Mouse (Mus musculus): ENCODE measurements around the gene Pptc7.

Pptc7 gene

DNA sequence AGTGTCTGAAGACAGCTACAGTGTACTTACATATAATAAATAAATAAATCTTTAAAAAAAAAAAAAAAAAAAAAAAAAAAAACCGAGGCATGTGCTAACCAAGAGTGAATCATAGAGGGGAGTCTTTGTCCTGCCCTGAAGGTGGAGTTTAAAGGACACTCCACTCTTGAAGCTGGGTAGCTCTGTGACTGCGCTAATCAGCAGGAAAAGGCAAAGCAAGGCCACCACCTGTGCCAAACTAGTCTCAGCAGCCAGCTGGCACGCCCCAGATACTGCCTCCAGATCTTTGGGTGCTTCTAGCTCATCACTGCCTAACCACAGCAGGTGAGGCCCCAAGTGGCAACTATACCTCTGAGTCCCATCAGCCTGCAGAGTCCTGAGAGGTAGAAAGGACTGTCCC is 50.5 kb downstream of the Pptc7 start:
- no peak for DNase-seq (ENCODE audit: low read depth)

DNA sequence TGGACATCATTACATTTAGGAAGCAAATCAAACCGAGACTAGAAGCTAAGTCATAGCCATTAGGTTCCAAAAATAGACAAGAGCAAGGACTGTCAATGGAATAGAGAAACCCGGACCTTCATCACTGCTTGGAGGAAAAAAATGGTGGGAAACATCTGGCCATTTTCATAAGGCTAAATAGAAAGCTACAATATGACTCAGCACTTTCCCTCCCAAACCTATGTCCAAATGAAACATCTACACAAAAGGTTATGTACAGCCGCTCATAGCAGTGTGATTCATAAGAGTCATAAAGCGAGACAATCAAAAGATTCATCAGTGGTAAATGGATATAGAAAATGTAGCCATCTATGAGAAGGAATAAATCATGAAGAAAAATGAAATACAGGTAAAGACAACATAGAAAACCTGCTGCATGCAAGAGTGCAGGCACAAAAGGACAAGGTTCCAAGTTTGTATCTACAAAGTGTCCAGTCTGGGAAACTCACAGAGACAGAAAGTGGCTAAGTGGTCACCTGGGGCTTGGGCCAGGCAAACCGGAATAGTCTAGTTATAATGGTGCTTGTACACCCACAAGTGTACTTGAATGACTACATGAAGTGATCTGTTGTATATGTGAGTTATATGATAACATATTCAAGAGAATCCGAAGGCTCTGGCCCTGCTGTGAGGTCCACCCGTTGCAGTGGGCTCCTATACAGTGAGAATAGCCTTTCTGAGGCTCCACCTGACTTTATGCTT is 52.6 kb downstream of the Pptc7 start:
- no peak for DNase-seq (ENCODE audit: low read depth)

DNA sequence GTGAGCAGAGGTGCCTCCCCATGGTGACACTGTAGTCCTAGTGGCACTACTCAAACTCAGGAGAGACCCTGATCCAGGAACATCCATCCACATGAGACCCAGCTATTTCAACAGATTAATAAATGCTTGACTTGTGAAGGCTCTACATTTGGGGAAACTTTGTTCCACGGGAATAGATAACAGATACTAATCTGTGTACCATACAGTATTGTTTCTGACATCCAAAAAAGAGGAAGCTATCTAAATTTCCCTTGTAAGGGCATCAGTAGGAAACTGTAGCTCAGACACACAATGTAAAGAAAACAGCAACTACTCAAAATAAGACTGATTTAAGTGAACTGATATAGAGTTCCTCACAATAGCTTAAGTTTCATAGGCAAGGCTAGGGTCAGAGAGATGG is 58.7 kb downstream of the Pptc7 start:
- DNase-seq (ENCODE audit: low read depth): no peak

DNA sequence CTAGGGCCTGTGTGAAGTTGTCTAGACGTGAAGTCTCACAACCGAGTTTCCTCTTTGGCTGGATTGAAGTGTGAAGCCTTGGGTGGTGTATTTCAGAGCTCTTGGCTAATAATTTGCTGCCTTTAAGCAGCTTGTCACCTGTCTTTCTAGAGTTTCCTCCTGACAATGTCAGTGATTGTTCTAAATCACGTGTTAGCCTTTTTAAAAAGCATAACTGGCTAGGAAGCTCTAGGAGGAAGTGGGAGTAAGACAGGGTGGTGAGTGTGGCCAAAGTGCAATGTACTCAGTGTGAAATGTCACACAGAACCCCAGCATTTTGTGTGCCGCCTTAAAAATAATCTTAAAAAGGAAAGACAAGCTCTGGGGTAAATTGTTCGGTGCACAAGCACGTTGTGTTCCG is 59.6 kb downstream of the Pptc7 start:
- DNase-seq (ENCODE audit: low read depth): no peak

DNA sequence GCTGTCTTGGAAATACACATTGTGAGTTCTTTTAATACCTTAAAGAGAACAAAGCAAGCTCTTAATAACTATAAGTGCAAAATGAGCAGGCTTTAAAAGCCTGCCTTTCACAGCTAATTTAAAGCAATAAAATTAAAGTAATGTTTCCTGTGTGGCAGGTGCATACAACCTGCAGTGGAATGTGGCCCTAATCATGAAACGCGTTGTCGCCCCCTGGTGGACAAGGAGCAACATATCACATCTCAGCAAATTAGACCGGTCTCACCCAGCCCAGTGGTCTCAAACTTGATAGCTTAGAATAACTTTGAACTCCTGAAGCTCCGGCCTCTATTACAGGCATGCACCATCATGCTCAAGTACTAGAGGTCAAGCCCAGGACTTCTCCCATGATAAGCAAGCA is 60.1 kb downstream of the Pptc7 start:
- DNase-seq (ENCODE audit: low read depth): no peak

DNA sequence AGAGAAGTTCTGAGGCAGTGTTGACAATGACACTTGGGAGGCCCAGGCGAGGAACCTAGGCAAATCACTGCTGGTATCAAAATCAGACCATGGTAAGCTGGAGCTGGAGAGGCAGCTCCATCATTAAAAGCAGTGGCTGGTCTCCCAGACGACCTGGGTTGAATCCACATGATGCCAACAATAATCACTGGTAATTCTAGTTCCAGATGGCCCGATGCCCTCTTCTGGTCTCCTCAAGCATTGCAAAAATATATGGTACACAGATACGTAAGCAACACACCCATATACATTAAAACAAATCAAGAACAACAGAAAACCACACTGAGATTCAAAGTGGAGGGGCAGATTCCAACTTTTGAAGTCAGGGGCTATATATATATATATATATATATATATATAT is 61.6 kb downstream of the Pptc7 start:
- no peak for DNase-seq (ENCODE audit: low read depth)

DNA sequence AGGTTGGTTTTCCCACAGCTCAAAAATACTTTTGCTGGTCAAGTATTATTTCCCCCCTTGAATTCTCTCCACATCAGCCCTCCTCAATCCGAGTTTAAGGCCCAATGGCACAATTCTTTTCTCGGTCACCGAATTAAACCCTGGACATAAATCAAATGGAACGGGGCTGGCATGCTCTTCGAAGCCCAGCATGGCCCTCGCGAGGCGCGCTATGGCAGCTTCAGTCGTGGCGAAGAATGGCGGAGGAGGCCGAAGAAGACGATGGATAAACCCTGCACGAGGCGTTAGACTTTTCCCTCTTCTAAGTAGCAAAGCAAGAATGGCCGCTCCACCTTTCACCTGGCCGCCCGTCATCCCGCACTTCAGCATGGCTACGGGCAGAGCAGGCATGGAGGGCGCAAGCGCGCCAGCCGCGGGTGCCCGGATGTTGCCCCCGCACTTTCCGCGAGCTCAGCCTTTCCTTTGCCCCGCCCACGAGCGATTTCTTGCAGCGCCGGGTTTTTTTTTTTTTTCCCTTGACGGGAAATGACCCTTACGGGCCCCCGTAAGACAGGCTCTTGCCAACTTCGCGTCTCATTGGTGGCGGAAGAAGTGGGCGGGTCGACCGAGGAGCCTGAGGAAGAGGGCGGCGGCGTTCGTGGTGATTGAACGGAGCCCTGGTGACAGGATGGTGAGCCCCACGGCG is 69.8 kb downstream of the Pptc7 start, which contains the start of the genes Rad9b and Vps29:
Gene Rad9b, minus strand, starts transcription at position 427 of the 685 bp plus-strand sequence.
Gene Vps29, plus strand, starts transcription at position 563 of the 685 bp plus-strand sequence.
- DNase-seq (ENCODE audit: low read depth): peak; percentile 97

DNA sequence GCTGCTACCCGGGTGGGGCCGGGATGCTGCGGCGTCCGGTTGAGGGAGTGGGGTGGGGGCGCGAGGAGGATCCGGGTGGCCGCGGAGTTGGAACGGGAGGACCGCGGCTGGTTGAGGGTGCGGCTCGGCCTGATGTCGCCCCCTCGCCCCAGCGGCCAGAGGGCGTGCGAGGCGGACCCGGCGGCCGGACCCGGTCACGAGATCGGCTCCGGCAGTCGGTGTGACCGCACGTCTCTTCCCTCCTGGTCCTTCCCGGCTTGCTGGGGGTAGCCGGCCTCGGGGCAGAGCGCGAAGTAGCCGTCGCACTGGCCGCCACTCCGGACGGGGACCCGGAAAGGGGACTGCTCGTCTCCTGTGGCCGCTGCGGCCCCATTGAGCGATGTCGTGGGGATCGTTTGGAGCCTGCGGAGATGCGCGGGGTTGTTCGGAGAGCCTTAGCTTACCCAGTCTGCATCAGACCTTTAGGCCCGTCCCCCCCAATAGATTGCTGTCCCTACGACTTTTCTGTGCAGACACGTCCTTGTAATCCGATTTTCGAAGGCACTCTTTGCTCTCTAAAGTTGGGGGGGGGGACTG is 70.4 kb downstream of the Pptc7 start:
- no peak for DNase-seq (ENCODE audit: low read depth)

DNA sequence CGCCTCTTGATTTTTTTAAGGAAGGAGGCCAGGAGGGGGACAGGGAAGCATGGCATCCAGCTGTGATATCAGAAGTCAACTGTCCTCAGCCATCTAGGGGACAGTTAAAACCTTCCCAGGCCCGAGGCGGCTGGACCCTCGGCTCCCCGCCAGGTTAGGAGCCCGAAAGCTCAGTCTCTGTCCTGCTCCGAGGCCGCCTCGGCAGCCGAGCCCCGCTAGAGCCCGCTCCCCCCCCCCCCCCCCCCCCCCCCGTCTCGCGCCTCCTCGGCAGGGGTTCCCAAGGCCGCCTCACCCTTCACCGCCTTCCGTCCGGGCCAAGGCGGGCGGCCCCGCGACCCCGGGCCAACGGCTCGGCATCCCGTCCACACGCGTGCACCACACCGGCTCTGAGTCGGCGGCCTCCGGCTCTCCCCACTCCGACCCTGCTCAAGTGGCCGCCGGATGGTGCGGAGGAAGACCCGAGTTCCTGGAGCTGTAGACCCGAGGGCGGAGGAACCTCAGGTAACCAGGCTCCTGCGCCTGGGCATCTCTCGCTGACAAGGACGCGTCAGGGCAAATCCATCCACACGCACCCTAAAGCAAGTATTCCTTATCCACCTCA is 87.5 kb downstream of the Pptc7 start, which contains the start of gene Gpn3:
Gene Gpn3, plus strand, starts transcription at position 286 of the 601 bp plus-strand sequence.
- no peak for DNase-seq (ENCODE audit: low read depth)

DNA sequence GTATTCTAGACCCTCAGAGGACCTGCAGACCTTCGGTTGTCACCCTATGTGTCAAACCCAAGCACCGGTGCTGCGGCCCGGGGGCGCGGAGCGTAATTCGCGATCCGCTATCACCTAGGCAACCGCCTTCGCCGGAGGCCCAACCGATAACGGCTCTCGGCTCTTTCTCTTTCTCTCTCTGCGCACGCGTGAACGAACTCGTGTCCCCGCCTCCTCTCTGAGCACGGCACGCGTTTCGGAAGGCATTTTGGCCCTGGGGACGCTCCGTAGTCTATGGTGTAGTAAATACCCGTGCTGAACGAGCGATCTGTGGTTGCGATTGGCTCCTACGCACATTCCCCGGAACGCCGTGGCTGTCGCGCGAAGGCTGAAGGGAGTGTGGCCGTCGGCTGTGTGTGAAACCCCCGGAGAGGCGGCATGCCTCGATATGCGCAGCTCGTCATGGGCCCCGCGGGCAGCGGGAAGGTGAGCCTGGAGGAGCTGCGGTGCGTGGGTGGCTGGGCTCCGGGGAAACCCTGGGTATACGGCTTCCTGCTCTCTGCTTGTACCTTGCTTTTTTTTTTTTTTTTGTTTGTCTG is 88.1 kb downstream of the Pptc7 start, which contains the start of gene Fam216a:
Gene Fam216a, minus strand, starts transcription at position 173 of the 578 bp plus-strand sequence.
- DNase-seq (ENCODE audit: low read depth): peak; percentile 98

DNA sequence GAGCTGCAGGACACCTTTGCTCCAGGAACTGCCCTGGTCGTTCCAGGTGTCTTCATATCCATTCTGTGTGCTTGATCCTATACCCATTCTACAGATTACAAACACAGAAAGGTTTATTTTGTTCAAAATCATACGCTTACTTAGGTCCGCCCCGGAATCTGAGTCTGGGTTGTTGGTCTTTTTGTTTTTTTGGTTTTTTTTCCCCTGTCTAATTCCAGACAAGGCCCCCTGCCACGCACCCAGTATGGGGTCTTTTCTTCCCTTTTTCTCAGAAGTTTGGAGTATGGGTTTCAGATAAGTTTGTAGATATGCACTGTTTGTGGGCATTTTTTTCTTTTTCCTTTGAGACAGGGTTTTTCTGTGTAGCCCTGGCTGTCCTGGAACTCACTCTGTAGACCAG is 88.7 kb downstream of the Pptc7 start:
- DNase-seq (ENCODE audit: low read depth): no peak
